Mouse (Mus musculus): ENCODE measurements around the gene Sh3bgrl2. TPM values are rescaled to one million over a fixed set of nuclear protein-coding genes. Genes with fewer than 3 reads are reported as not detected.

Gene Sh3bgrl2
- total and polyA plus RNA-seq, 3 experiments: not detected

- no peak overlapping the region for H3K9ac ChIP-seq (ENCODE audit: control insufficient read depth, low read depth, low read length, poor library complexity, severe bottlenecking)
- no peaks in the 10 kb centered on the region for H3K9me3 ChIP-seq (replicated peaks; ENCODE audit: insufficient read depth, low read length)
- H3K79me2 ChIP-seq (ENCODE audit: control insufficient read depth, insufficient read depth, low read length, poor library complexity): no peaks in the 10 kb centered on the region
- no peak overlapping the region for H3K27ac ChIP-seq (ENCODE audit: control insufficient read depth, low read depth, low read length)
- no peaks in the 10 kb centered on the region for H3K36me3 ChIP-seq (ENCODE audit: control insufficient read depth in 1 of 2, insufficient read depth in 2 of 2, low read length in 2 of 2)
- no peak for DNase-seq (ENCODE audit: low read depth, low spot score)
- H3K4me3 ChIP-seq (ENCODE audit: control insufficient read depth in 1 of 2, insufficient read depth in 1 of 2, low read depth in 2 of 2, low read length in 2 of 2): no peak overlapping the region
- TF ChIP-seq POLR2AphosphoS5 (IDR thresholded peaks at IDR 0.05; ENCODE audit: borderline replicate concordance, low read depth, low read length) (no peak), ZMIZ1 (IDR thresholded peaks at IDR 0.05; ENCODE audit: low read depth, low read length) (no peak), KAT2A (conservative IDR thresholded peaks at IDR 0.05; ENCODE audit: low read depth, low read length) (no peak)
- H3K27me3 ChIP-seq (ENCODE audit: control insufficient read depth in 1 of 2, insufficient read depth in 2 of 2, low read length in 2 of 2): no peaks in the 10 kb centered on the region
- H3K4me1 ChIP-seq (ENCODE audit: control insufficient read depth in 1 of 2, insufficient read depth in 2 of 2, low read length in 2 of 2): no peaks in the 10 kb centered on the region
These were observed 95.0 kb downstream of the Sh3bgrl2 start for GRCm38 (mm10) chr9:83643139-83643538.

GRCm38 (mm10) chr9:83643833-83644232, 95.7 kb downstream of the Sh3bgrl2 start:
- Histone ChIP-seq H3K4me3 (ENCODE audit: control insufficient read depth in 1 of 2, insufficient read depth in 1 of 2, low read depth in 2 of 2, low read length in 2 of 2) (no peak overlapping the region), H3K36me3 (ENCODE audit: control insufficient read depth in 1 of 2, insufficient read depth in 2 of 2, low read length in 2 of 2) (no peaks in the 10 kb centered on the region), H3K9me3 (replicated peaks; ENCODE audit: insufficient read depth, low read length) (no peaks in the 10 kb centered on the region), H3K9ac (ENCODE audit: control insufficient read depth, low read depth, low read length, poor library complexity, severe bottlenecking) (no peak overlapping the region), H3K27ac (ENCODE audit: control insufficient read depth, low read depth, low read length) (no peak overlapping the region), H3K4me1 (ENCODE audit: control insufficient read depth in 1 of 2, insufficient read depth in 2 of 2, low read length in 2 of 2) (no peaks in the 10 kb centered on the region), H3K27me3 (ENCODE audit: control insufficient read depth in 1 of 2, insufficient read depth in 2 of 2, low read length in 2 of 2) (no peaks in the 10 kb centered on the region), H3K79me2 (ENCODE audit: control insufficient read depth, insufficient read depth, low read length, poor library complexity) (no peaks in the 10 kb centered on the region)
- DNase-seq (ENCODE audit: low read depth, low spot score): no peak
- no peak for TF ChIP-seq ZMIZ1 (IDR thresholded peaks at IDR 0.05; ENCODE audit: low read depth, low read length)
- no peak for TF ChIP-seq NELFE (IDR thresholded peaks at IDR 0.05; ENCODE audit: low read depth, low read length)
- no peak for TF ChIP-seq ZC3H11A (IDR thresholded peaks at IDR 0.05; ENCODE audit: low read depth, low read length)
- no peak for TF ChIP-seq SMC3 (IDR thresholded peaks at IDR 0.05; ENCODE audit: low read depth, low read length)
- TF ChIP-seq NRF1 (IDR thresholded peaks at IDR 0.05; ENCODE audit: insufficient read depth, low read depth, low read length, poor library complexity, severe bottlenecking): no peak
- TF ChIP-seq TAL1 (IDR thresholded peaks at IDR 0.05; ENCODE audit: low read length): no peak
- no peak for TF ChIP-seq GATA1 (IDR thresholded peaks at IDR 0.05; ENCODE audit: low read depth, low read length)
- TF ChIP-seq MAX (IDR thresholded peaks at IDR 0.05; ENCODE audit: low read length): no peak
- TF ChIP-seq POLR2AphosphoS2 (IDR thresholded peaks at IDR 0.05; ENCODE audit: low read length): no peak
- no peak for TF ChIP-seq TCF12 (IDR thresholded peaks at IDR 0.05; ENCODE audit: low read depth, low read length)

GRCm38 (mm10) chr9:83646215-83646614, 98.1 kb downstream of the Sh3bgrl2 start:
- Histone ChIP-seq H3K4me3 (ENCODE audit: control insufficient read depth in 1 of 2, insufficient read depth in 1 of 2, low read depth in 2 of 2, low read length in 2 of 2) (no peak overlapping the region), H3K9me3 (replicated peaks; ENCODE audit: insufficient read depth, low read length) (no peaks in the 10 kb centered on the region), H3K4me1 (ENCODE audit: control insufficient read depth in 1 of 2, insufficient read depth in 2 of 2, low read length in 2 of 2) (no peaks in the 10 kb centered on the region), H3K27ac (ENCODE audit: control insufficient read depth, low read depth, low read length) (no peak overlapping the region), H3K36me3 (ENCODE audit: control insufficient read depth in 1 of 2, insufficient read depth in 2 of 2, low read length in 2 of 2) (no peaks in the 10 kb centered on the region), H3K9ac (ENCODE audit: control insufficient read depth, low read depth, low read length, poor library complexity, severe bottlenecking) (no peak overlapping the region), H3K79me2 (ENCODE audit: control insufficient read depth, insufficient read depth, low read length, poor library complexity) (no peaks in the 10 kb centered on the region), H3K27me3 (ENCODE audit: control insufficient read depth in 1 of 2, insufficient read depth in 2 of 2, low read length in 2 of 2) (no peaks in the 10 kb centered on the region)
- no peak for DNase-seq (ENCODE audit: low read depth, low spot score)
- TF ChIP-seq ETS1 (IDR thresholded peaks at IDR 0.05; ENCODE audit: low read depth, low read length): no peak
- no peak for TF ChIP-seq ZNF384 (IDR thresholded peaks at IDR 0.05; ENCODE audit: low read depth, low read length)
- no peak for TF ChIP-seq SIN3A (IDR thresholded peaks at IDR 0.05; ENCODE audit: low read length)
- TF ChIP-seq MAZ (IDR thresholded peaks at IDR 0.05; ENCODE audit: low read depth, low read length): no peak
- no peak for TF ChIP-seq GABPA (IDR thresholded peaks at IDR 0.05; ENCODE audit: low read depth, low read length)
- TF ChIP-seq USF2 (IDR thresholded peaks at IDR 0.05; ENCODE audit: borderline replicate concordance in 1 of 2, insufficient read depth in 1 of 2, low read depth in 1 of 2, low read length in 2 of 2): no peak
- TF ChIP-seq POLR2AphosphoS2 (IDR thresholded peaks at IDR 0.05; ENCODE audit: low read length): no peak

Data from MEL (cell line).